In the genomic region with DNA sequence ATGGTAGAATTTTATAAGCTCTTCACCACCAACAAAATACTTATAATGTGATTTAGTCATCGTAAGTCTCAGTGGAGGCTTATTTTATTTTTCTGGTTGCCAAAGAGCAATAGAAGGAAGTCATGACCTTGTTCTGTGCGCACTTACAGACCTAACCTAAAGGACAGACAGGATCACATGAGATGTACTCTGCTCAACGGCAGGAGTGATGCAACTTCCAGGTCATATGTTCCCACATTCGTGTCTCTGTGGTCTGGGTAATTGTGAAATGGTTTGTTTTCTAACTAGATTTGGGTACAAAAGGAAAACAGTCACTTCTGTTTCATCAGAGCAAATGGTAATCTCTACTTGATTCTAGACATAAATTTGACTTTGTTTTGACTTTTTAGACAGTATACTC, we compare ENCODE assay signal across 10 mouse cellular contexts.
DNase-seq lines count a peak whose midpoint lies in the region; TF ChIP-seq lines count a peak whose summit lies in the region.
"Had no signal": no experiment of that assay in that cellular context is flagged by ENCODE, and none has a peak within 500 bp of the region (broad histone marks: within the 10 kb centered on the region; RNA-seq: fewer than 3 reads in every experiment).

No protein-coding gene starts in this region.

- intact Hi-C loops in gastrocnemius, adult 2 months (cut with DNase I), result no loop called here

- DNase-seq in gastrocnemius, adult 2 months, result no peak
- no peak for DNase-seq in gastrocnemius, adult 18-20 months (ENCODE audit: low spot score)
- peak; percentile 61 for DNase-seq in MEL-GATA-1-ER (ENCODE audit: extremely low read depth, low read depth)
- DNase-seq in liver, adult 2 months (ENCODE audit: extremely low read depth, low read depth, low spot score), result peak; percentile 63
- no peak for DNase-seq in urinary bladder, postnatal 10 days (ENCODE audit: low spot score)
- no peak for DNase-seq in cerebellum, postnatal 14 days
- DNase-seq in forebrain, embryonic 10.5 days (ENCODE audit: extremely low spot score, low spot score), result no peak

- no peaks in the 10 kb centered on the region for H3K27me3 ChIP-seq in liver, adult 2 months (ENCODE audit: control insufficient read depth, insufficient read depth, low read length)
- H3K27me3 ChIP-seq in megakaryocyte, embryonic 14.5 days (replicated peaks), result no peaks in the 10 kb centered on the region
- H3K27me3 ChIP-seq in forebrain, embryonic 10.5 days (ENCODE audit: poor library complexity, severe bottlenecking), result no peaks in the 10 kb centered on the region
- H3K27me3 ChIP-seq: embryonic facial prominence, embryonic 13.5 days; hindbrain, embryonic 15.5 days had no signal

- TF ChIP-seq CTCF in gastrocnemius, adult 2 months (IDR thresholded peaks at IDR 0.05), result no peak
- TF ChIP-seq CTCF in liver, adult 2 months (IDR thresholded peaks at IDR 0.05; ENCODE audit: low read depth, low read length), result no peak

- H3K27ac ChIP-seq in gastrocnemius, adult 2 months, result peak overlapping the region; percentile 25
- H3K27ac ChIP-seq in liver, adult 2 months (replicated peaks; ENCODE audit: insufficient read depth, low read depth, low read length), result no peak overlapping the region
- no peak overlapping the region for H3K27ac ChIP-seq in forebrain, embryonic 10.5 days
- H3K27ac ChIP-seq: embryonic facial prominence, embryonic 13.5 days; hindbrain, embryonic 15.5 days had no signal

- H3K9ac ChIP-seq in liver, adult 2 months (ENCODE audit: low read depth, low read length), result no peak overlapping the region
- H3K9ac ChIP-seq: embryonic facial prominence, embryonic 13.5 days; hindbrain, embryonic 15.5 days had no signal

- TF ChIP-seq POLR2A in liver, adult 2 months (IDR thresholded peaks at IDR 0.05; ENCODE audit: extremely low read depth, insufficient read depth, low read length), result no peak

- peaks cover 3% of the 10 kb centered on the region for H3K4me1 ChIP-seq in liver, adult 2 months (ENCODE audit: control insufficient read depth, insufficient read depth, low read length)
- H3K4me1 ChIP-seq in megakaryocyte, embryonic 14.5 days, result peaks cover 52% of the 10 kb centered on the region
- no peaks in the 10 kb centered on the region for H3K4me1 ChIP-seq in forebrain, embryonic 10.5 days
- H3K4me1 ChIP-seq: embryonic facial prominence, embryonic 13.5 days; hindbrain, embryonic 15.5 days had no signal

- WGBS in liver, adult 2 months, result 29% methylated on average over 4 of the region's 4 CpGs
- WGBS in forebrain, embryonic 10.5 days, result 90% methylated on average over 4 of the region's 4 CpGs

- H3K36me3 ChIP-seq in liver, adult 2 months (ENCODE audit: control insufficient read depth, insufficient read depth, low read length), result no peaks in the 10 kb centered on the region
- no peaks in the 10 kb centered on the region for H3K36me3 ChIP-seq in megakaryocyte, embryonic 14.5 days (replicated peaks; ENCODE audit: low read length)
- H3K36me3 ChIP-seq in forebrain, embryonic 10.5 days (replicated peaks), result no peaks in the 10 kb centered on the region
- H3K36me3 ChIP-seq: embryonic facial prominence, embryonic 13.5 days; hindbrain, embryonic 15.5 days had no signal

- no peak overlapping the region for H3K4me3 ChIP-seq in gastrocnemius, adult 2 months
- no peak overlapping the region for H3K4me3 ChIP-seq in liver, adult 2 months (ENCODE audit: insufficient read depth, low read depth, low read length)
- H3K4me3 ChIP-seq in megakaryocyte, embryonic 14.5 days (replicated peaks), result peak overlapping the region; percentile 77
- no peak overlapping the region for H3K4me3 ChIP-seq in forebrain, embryonic 10.5 days
- H3K4me3 ChIP-seq: embryonic facial prominence, embryonic 13.5 days; hindbrain, embryonic 15.5 days had no signal

- no peaks in the 10 kb centered on the region for H3K79me2 ChIP-seq in liver, adult 2 months (ENCODE audit: control insufficient read depth, insufficient read depth, low read length)

- H3K9me3 ChIP-seq in megakaryocyte, embryonic 14.5 days, result no peaks in the 10 kb centered on the region
- no peaks in the 10 kb centered on the region for H3K9me3 ChIP-seq in forebrain, embryonic 10.5 days
- H3K9me3 ChIP-seq: embryonic facial prominence, embryonic 13.5 days; hindbrain, embryonic 15.5 days had no signal

Comparison
In these comparisons a context has a peak if more than half of its experiments do, and no peak if none do; other contexts are left out.
1. DNase-seq: peak in MEL-GATA-1-ER (single experiment) and liver, adult 2 months (single experiment); none in gastrocnemius, adult 2 months (single experiment), gastrocnemius, adult 18-20 months (single experiment), urinary bladder, postnatal 10 days (single experiment), cerebellum, postnatal 14 days (0 of 2) and forebrain, embryonic 10.5 days (single experiment).